Mouse (Mus musculus): ENCODE data around the gene Gfra1. TPM values are rescaled to one million over a fixed set of nuclear protein-coding genes. Genes with fewer than 3 reads are reported as not detected.

Gene Gfra1
- polyA plus RNA-seq, 1 experiment: not detected

- H3K4me3 ChIP-seq (ENCODE audit: insufficient read depth, low read length): no peak overlapping the region
- H3K4me1 ChIP-seq (ENCODE audit: control insufficient read depth, insufficient read depth, low read length): no peaks in the 10 kb centered on the region
- TF ChIP-seq POLR2A (IDR thresholded peaks at IDR 0.05; ENCODE audit: borderline replicate concordance, low read depth, low read length): no peak
- TF ChIP-seq CTCF (IDR thresholded peaks at IDR 0.05; ENCODE audit: low read depth, low read length): peak; percentile 68
- no peak overlapping the region for H3K27ac ChIP-seq (ENCODE audit: insufficient read depth, low read depth, low read length)
Measured at GRCm38 (mm10) chr19:58313785-58314184, 141.9 kb downstream of the Gfra1 start.

- H3K4me1 ChIP-seq (ENCODE audit: control insufficient read depth, insufficient read depth, low read length): no peaks in the 10 kb centered on the region
- no peak overlapping the region for H3K4me3 ChIP-seq (ENCODE audit: insufficient read depth, low read length)
- TF ChIP-seq CTCF (IDR thresholded peaks at IDR 0.05; ENCODE audit: low read depth, low read length) (no peak), POLR2A (IDR thresholded peaks at IDR 0.05; ENCODE audit: borderline replicate concordance, low read depth, low read length) (no peak)
- no peak overlapping the region for H3K27ac ChIP-seq (ENCODE audit: insufficient read depth, low read depth, low read length)
Measured at GRCm38 (mm10) chr19:58312492-58312891, 143.2 kb downstream of the Gfra1 start.

GRCm38 (mm10) chr19:58310334-58311315, 145.1 kb downstream of the Gfra1 start:
- TF ChIP-seq CTCF (IDR thresholded peaks at IDR 0.05; ENCODE audit: low read depth, low read length) (no peak), POLR2A (IDR thresholded peaks at IDR 0.05; ENCODE audit: borderline replicate concordance, low read depth, low read length) (no peak)
- H3K4me1 ChIP-seq (ENCODE audit: control insufficient read depth, insufficient read depth, low read length): no peaks in the 10 kb centered on the region
- H3K27ac ChIP-seq (ENCODE audit: insufficient read depth, low read depth, low read length): no peak overlapping the region
- no peak overlapping the region for H3K4me3 ChIP-seq (ENCODE audit: insufficient read depth, low read length)

- no peak overlapping the region for H3K4me3 ChIP-seq (ENCODE audit: insufficient read depth, low read length)
- H3K27ac ChIP-seq (ENCODE audit: insufficient read depth, low read depth, low read length): no peak overlapping the region
- TF ChIP-seq POLR2A (IDR thresholded peaks at IDR 0.05; ENCODE audit: borderline replicate concordance, low read depth, low read length): no peak
- TF ChIP-seq CTCF (IDR thresholded peaks at IDR 0.05; ENCODE audit: low read depth, low read length): no peak
- H3K4me1 ChIP-seq (ENCODE audit: control insufficient read depth, insufficient read depth, low read length): no peaks in the 10 kb centered on the region
Measured at GRCm38 (mm10) chr19:58309620-58310275, 146.0 kb downstream of the Gfra1 start.

GRCm38 (mm10) chr19:58301105-58301504, 154.6 kb downstream of the Gfra1 start:
- Histone ChIP-seq H3K4me3 (ENCODE audit: insufficient read depth, low read length) (no peak overlapping the region), H3K4me1 (ENCODE audit: control insufficient read depth, insufficient read depth, low read length) (no peaks in the 10 kb centered on the region), H3K27ac (ENCODE audit: insufficient read depth, low read depth, low read length) (no peak overlapping the region)
- TF ChIP-seq POLR2A (IDR thresholded peaks at IDR 0.05; ENCODE audit: borderline replicate concordance, low read depth, low read length): no peak
- TF ChIP-seq CTCF (IDR thresholded peaks at IDR 0.05; ENCODE audit: low read depth, low read length): no peak

- TF ChIP-seq CTCF (IDR thresholded peaks at IDR 0.05; ENCODE audit: low read depth, low read length): no peak
- TF ChIP-seq POLR2A (IDR thresholded peaks at IDR 0.05; ENCODE audit: borderline replicate concordance, low read depth, low read length): no peak
- no peak overlapping the region for H3K4me3 ChIP-seq (ENCODE audit: insufficient read depth, low read length)
- H3K27ac ChIP-seq (ENCODE audit: insufficient read depth, low read depth, low read length): no peak overlapping the region
- H3K4me1 ChIP-seq (ENCODE audit: control insufficient read depth, insufficient read depth, low read length): no peaks in the 10 kb centered on the region
Measured at GRCm38 (mm10) chr19:58297926-58298325, 157.8 kb downstream of the Gfra1 start.

GRCm38 (mm10) chr19:58296842-58297190, 158.9 kb downstream of the Gfra1 start:
- no peak overlapping the region for H3K4me3 ChIP-seq (ENCODE audit: insufficient read depth, low read length)
- H3K4me1 ChIP-seq (ENCODE audit: control insufficient read depth, insufficient read depth, low read length): no peaks in the 10 kb centered on the region
- H3K27ac ChIP-seq (ENCODE audit: insufficient read depth, low read depth, low read length): no peak overlapping the region
- TF ChIP-seq POLR2A (IDR thresholded peaks at IDR 0.05; ENCODE audit: borderline replicate concordance, low read depth, low read length): no peak

- TF ChIP-seq CTCF (IDR thresholded peaks at IDR 0.05; ENCODE audit: low read depth, low read length) (no peak), POLR2A (IDR thresholded peaks at IDR 0.05; ENCODE audit: borderline replicate concordance, low read depth, low read length) (no peak)
- Histone ChIP-seq H3K4me1 (ENCODE audit: control insufficient read depth, insufficient read depth, low read length) (no peaks in the 10 kb centered on the region), H3K4me3 (ENCODE audit: insufficient read depth, low read length) (no peak overlapping the region), H3K27ac (ENCODE audit: insufficient read depth, low read depth, low read length) (no peak overlapping the region)
Measured at GRCm38 (mm10) chr19:58295986-58296841, 159.5 kb downstream of the Gfra1 start.

- no peak for TF ChIP-seq CTCF (IDR thresholded peaks at IDR 0.05; ENCODE audit: low read depth, low read length)
- no peak for TF ChIP-seq POLR2A (IDR thresholded peaks at IDR 0.05; ENCODE audit: borderline replicate concordance, low read depth, low read length)
- H3K4me1 ChIP-seq (ENCODE audit: control insufficient read depth, insufficient read depth, low read length): no peaks in the 10 kb centered on the region
- no peak overlapping the region for H3K27ac ChIP-seq (ENCODE audit: insufficient read depth, low read depth, low read length)
- no peak overlapping the region for H3K4me3 ChIP-seq (ENCODE audit: insufficient read depth, low read length)
Measured at GRCm38 (mm10) chr19:58288145-58288544, 167.6 kb downstream of the Gfra1 start.

All from bone marrow macrophage, adult 2 months (primary cell).